Mouse (Mus musculus) limb, embryonic 15.5 days (tissue): ENCODE data around the gene Klc3. TPM values are rescaled to one million over a fixed set of nuclear protein-coding genes. Genes with fewer than 3 reads are reported as not detected.

Experiments
- ATAC-seq: fragments of 200-750 bp; cut with Nextera tagmentation; 2 replicates; pipeline ENCODE4 v1.8.0; 2017; ENCODE audit warnings: low read depth, moderate TSS enrichment; ENCODE audit not compliant: insufficient number of reproducible peaks, low FRiP score, low TSS enrichment
- H3K27ac ChIP-seq: fragments of 300-500 bp; sonication (generic); 2 replicates; pipeline ENCODE4 v1.5.1; 2015; ENCODE audit warnings: moderate library complexity, mild to moderate bottlenecking, inconsistent platforms
- H3K27me3 ChIP-seq: fragments of 300-500 bp; sonication (generic); 2 replicates; pipeline ENCODE4 v1.6.1; 2015; ENCODE audit warnings: inconsistent platforms
- H3K36me3 ChIP-seq: fragments of 300-500 bp; sonication (generic); 2 replicates; pipeline ENCODE4 v1.6.1; 2015; ENCODE audit warnings: inconsistent platforms
- H3K4me1 ChIP-seq: fragments of 300-500 bp; sonication (generic); 2 replicates; pipeline ENCODE4 v1.6.1; 2015; ENCODE audit warnings: inconsistent platforms
- H3K4me2 ChIP-seq: fragments of 300-500 bp; sonication (generic); 2 replicates; pipeline ENCODE4 v1.6.1; 2015; ENCODE audit warnings: mild to moderate bottlenecking, inconsistent platforms
- H3K4me3 ChIP-seq: fragments of 300-500 bp; sonication (generic); 2 replicates; pipeline ENCODE4 v1.5.1; 2015; ENCODE audit warnings: mild to moderate bottlenecking, inconsistent platforms
- H3K9ac ChIP-seq: fragments of 300-500 bp; sonication (generic); 2 replicates; pipeline ENCODE4 v1.6.1; 2015; ENCODE audit warnings: inconsistent platforms
- H3K9me3 ChIP-seq: fragments of 300-500 bp; sonication (generic); 2 replicates; pipeline ENCODE4 v1.6.1; 2016; ENCODE audit warnings: inconsistent platforms
- WGBS: fragments of 180-500 bp; shearing (Covaris S2); methylation state at CpG from one replicate; pipeline ENCODE4 v1.1.7; 2015; 5-methylcytosine and 5-hydroxymethylcytosine counted together
- polyA plus RNA-seq: library from polyadenylated mRNA; unstranded; fragments of >200 nt; fragmentation: Nextera tagmentation; extraction: Ambion mirVana; gene quantifications from 2 replicates; pipeline ENCODE4 v1.2.1, GENCODE M21; 2015

Gene Klc3
- polyA plus RNA-seq, 1 experiment from 2014 or later = 37.6 TPM

- Histone ChIP-seq H3K9ac (no peak overlapping the region), H3K36me3 (peaks cover 24% of the 10 kb centered on the region), H3K4me3 (no peak overlapping the region), H3K4me2 (no peak overlapping the region), H3K27ac (no peak overlapping the region), H3K4me1 (no peaks in the 10 kb centered on the region), H3K27me3 (no peaks in the 10 kb centered on the region), H3K9me3 (no peaks in the 10 kb centered on the region)
- WGBS = 81% methylated on average over 18 of the region's 18 CpGs
- ATAC-seq = no peak
These were observed 28.5 kb downstream of the Klc3 start for GRCm38 (mm10) chr7:19375368-19375767.

- Histone ChIP-seq H3K9ac (no peak overlapping the region), H3K27ac (no peak overlapping the region), H3K9me3 (no peaks in the 10 kb centered on the region), H3K27me3 (0 out of 2 replicates have a peak, but pooled peaks cover 3% of the 10 kb centered on the region), H3K4me3 (no peak overlapping the region), H3K36me3 (peaks cover 24% of the 10 kb centered on the region), H3K4me1 (peaks cover 7% of the 10 kb centered on the region), H3K4me2 (no peak overlapping the region)
- 81% methylated on average over 2 of the region's 2 CpGs for WGBS
- no peak for ATAC-seq
These were observed 30.5 kb downstream of the Klc3 start for GRCm38 (mm10) chr7:19373367-19373766.

- peak overlapping the region; percentile 42 for H3K4me3 ChIP-seq
- ATAC-seq = no peak
- H3K27ac ChIP-seq = no peak overlapping the region
- peaks cover 7% of the 10 kb centered on the region; the same call in 1 of the 2 replicates for H3K36me3 ChIP-seq
- WGBS = 13% methylated on average over 46 of the region's 46 CpGs
- peak overlapping the region; percentile 81 for H3K4me2 ChIP-seq
- H3K9ac ChIP-seq = peak overlapping the region; percentile 44
- H3K9me3 ChIP-seq = no peaks in the 10 kb centered on the region
- 0 out of 2 replicates have a peak, but pooled peaks cover 4% of the 10 kb centered on the region for H3K27me3 ChIP-seq
- H3K4me1 ChIP-seq = peaks cover 8% of the 10 kb centered on the region
These were observed 34.0 kb downstream of the Klc3 start for GRCm38 (mm10) chr7:19369823-19370425.

GRCm38 (mm10) chr7:19368380-19368779, 35.5 kb downstream of the Klc3 start:
- 16% methylated on average over 16 of the region's 16 CpGs for WGBS
- no peak for ATAC-seq
- no peak overlapping the region for H3K27ac ChIP-seq

GRCm38 (mm10) chr7:19365376-19365775, 38.5 kb downstream of the Klc3 start:
- Histone ChIP-seq H3K9me3 (no peaks in the 10 kb centered on the region), H3K4me1 (peaks cover 39% of the 10 kb centered on the region), H3K27ac (no peak overlapping the region), H3K9ac (no peak overlapping the region), H3K4me3 (no peak overlapping the region), H3K36me3 (no peaks in the 10 kb centered on the region), H3K4me2 (0 out of 2 replicates have a peak overlapping the region, but pooled peaks have one; percentile 12), H3K27me3 (0 out of 2 replicates have a peak, but pooled peaks cover 4% of the 10 kb centered on the region)
- no peak for ATAC-seq
- whole genome bisulfite sequencing = 61% methylated on average over 4 of the region's 4 CpGs

More at GRCm38 (mm10) chr7:19368380-19368779, 35.5 kb downstream of the Klc3 start:
- H3K4me1 ChIP-seq = peaks cover 16% of the 10 kb centered on the region
- H3K27me3 ChIP-seq = 0 out of 2 replicates have a peak, but pooled peaks cover 4% of the 10 kb centered on the region
- H3K36me3 ChIP-seq = peaks cover 3% of the 10 kb centered on the region; the same call in 1 of the 2 replicates
- H3K4me2 ChIP-seq = no peak overlapping the region
- H3K9me3 ChIP-seq = no peaks in the 10 kb centered on the region
- H3K9ac ChIP-seq = no peak overlapping the region
- H3K4me3 ChIP-seq = no peak overlapping the region

- H3K4me2 ChIP-seq = peak overlapping the region; percentile 22; the same call in 1 of the 2 replicates
- WGBS = 4% methylated on average over 18 of the region's 18 CpGs
- no peak for ATAC-seq
These were observed 40.0 kb downstream of the Klc3 start for GRCm38 (mm10) chr7:19363881-19364280.

GRCm38 (mm10) chr7:19362276-19362675, 41.6 kb downstream of the Klc3 start:
- H3K9ac ChIP-seq = 0 out of 2 replicates have a peak overlapping the region, but pooled peaks have one; percentile 10
- H3K4me3 ChIP-seq = peak overlapping the region; percentile 75; the same call in 1 of the 2 replicates
- no peaks in the 10 kb centered on the region for H3K9me3 ChIP-seq
- no peak for ATAC-seq
- peaks cover 7% of the 10 kb centered on the region for H3K36me3 ChIP-seq
- H3K27ac ChIP-seq = peak overlapping the region; percentile 81
- WGBS = 42% methylated on average over 4 of the region's 4 CpGs
- peak overlapping the region; percentile 90 for H3K4me2 ChIP-seq
- peaks cover 42% of the 10 kb centered on the region for H3K4me1 ChIP-seq
- H3K27me3 ChIP-seq = no peaks in the 10 kb centered on the region

More at GRCm38 (mm10) chr7:19363881-19364280, 40.0 kb downstream of the Klc3 start:
- Histone ChIP-seq H3K27me3 (0 out of 2 replicates have a peak, but pooled peaks cover 4% of the 10 kb centered on the region), H3K9ac (no peak overlapping the region), H3K36me3 (no peaks in the 10 kb centered on the region), H3K4me3 (no peak overlapping the region), H3K27ac (peak overlapping the region; percentile 72), H3K9me3 (no peaks in the 10 kb centered on the region), H3K4me1 (peaks cover 34% of the 10 kb centered on the region)

- Histone ChIP-seq H3K27ac (peak overlapping the region; percentile 81), H3K9me3 (no peaks in the 10 kb centered on the region), H3K9ac (peak overlapping the region; percentile 63; the same call in 1 of the 2 replicates), H3K27me3 (no peaks in the 10 kb centered on the region), H3K4me3 (peak overlapping the region; percentile 75), H3K36me3 (peaks cover 13% of the 10 kb centered on the region), H3K4me1 (peaks cover 42% of the 10 kb centered on the region), H3K4me2 (peak overlapping the region; percentile 90)
- ATAC-seq = no peak
- 9% methylated on average over 16 of the region's 16 CpGs for WGBS
These were observed 42.2 kb downstream of the Klc3 start for GRCm38 (mm10) chr7:19361720-19362119.

GRCm38 (mm10) chr7:19360944-19361343, 43.0 kb downstream of the Klc3 start:
- no peaks in the 10 kb centered on the region for H3K27me3 ChIP-seq
- peaks cover 20% of the 10 kb centered on the region for H3K36me3 ChIP-seq
- ATAC-seq = peak; percentile 64
- WGBS = under 1% methylated on average over 27 of the region's 27 CpGs
- H3K27ac ChIP-seq = peak overlapping the region; percentile 83
- peak overlapping the region; percentile 63 for H3K9ac ChIP-seq
- no peaks in the 10 kb centered on the region for H3K9me3 ChIP-seq
- peak overlapping the region; percentile 75 for H3K4me3 ChIP-seq
- peak overlapping the region; percentile 90 for H3K4me2 ChIP-seq
- peaks cover 42% of the 10 kb centered on the region for H3K4me1 ChIP-seq

GRCm38 (mm10) chr7:19359892-19360641, 43.8 kb downstream of the Klc3 start:
- under 1% methylated on average over 45 of the region's 45 CpGs for WGBS
- Histone ChIP-seq H3K9me3 (no peaks in the 10 kb centered on the region), H3K4me3 (peak overlapping the region; percentile 75), H3K27ac (peak overlapping the region; percentile 83), H3K4me1 (peaks cover 42% of the 10 kb centered on the region), H3K36me3 (peaks cover 26% of the 10 kb centered on the region), H3K4me2 (peak overlapping the region; percentile 90), H3K27me3 (no peaks in the 10 kb centered on the region), H3K9ac (peak overlapping the region; percentile 57)
- peak; percentile 61 for ATAC-seq

- peak; percentile 62 for ATAC-seq
- Histone ChIP-seq H3K27ac (peak within 1 kb of the TSS; percentile 83), H3K9me3 (no peaks in the 10 kb centered on the region), H3K4me2 (peak within 1 kb of the TSS; percentile 90), H3K4me3 (peak within 1 kb of the TSS; percentile 75), H3K27me3 (no peaks in the 10 kb centered on the region), H3K4me1 (peaks cover 42% of the 10 kb centered on the region), H3K9ac (peak within 1 kb of the TSS; percentile 57), H3K36me3 (peaks cover 33% of the 10 kb centered on the region)
- WGBS = 1% methylated on average over 31 of the region's 31 CpGs
These were observed 44.5 kb downstream of the Klc3 start, which contains the start of the genes Cd3eap and Ppp1r13l for GRCm38 (mm10) chr7:19359299-19359891. TSS of gene Cd3eap (minus strand) at chr7:19359483. TSS of gene Ppp1r13l (plus strand) at chr7:19359749.
